Mouse (Mus musculus) stomach, postnatal 0 days (tissue): ENCODE data around the gene Klhl24. TPM values are rescaled to one million over a fixed set of nuclear protein-coding genes. Genes with fewer than 3 reads are reported as not detected.
"Not testable (repeated sequence)": the region's sequence is repeated elsewhere in the genome, so short reads cannot be mapped to it uniquely, and the experiment has no call there.

Experiments
- ATAC-seq: fragments of 200-750 bp; cut with Nextera tagmentation; 2 replicates; pipeline ENCODE4 v1.8.0; 2017; ENCODE audit not compliant: low FRiP score, low TSS enrichment
- DNase-seq: peaks from one replicate; pipeline ENCODE4 v3.0.0-alpha.2; 2016; ENCODE audit warnings: low spot score
- H3K27ac ChIP-seq: fragments of 300-500 bp; sonication (generic); replicated peaks from 2 replicates; pipeline ENCODE4 v1.5.1; 2014; ENCODE audit warnings: mild to moderate bottlenecking, control low read depth
- H3K27me3 ChIP-seq: fragments of 300-500 bp; sonication (generic); 2 replicates; pipeline ENCODE4 v1.6.1; 2014; ENCODE audit warnings: low read length; ENCODE audit not compliant: control insufficient read depth, insufficient read depth
- H3K36me3 ChIP-seq: fragments of 300-500 bp; sonication (generic); 2 replicates; pipeline ENCODE4 v1.6.1; 2014; ENCODE audit warnings: low read length, mixed read lengths; ENCODE audit not compliant: control insufficient read depth, insufficient read depth
- H3K4me1 ChIP-seq: fragments of 300-500 bp; sonication (generic); replicated peaks from 2 replicates; pipeline ENCODE4 v1.6.1; 2014; ENCODE audit warnings: antibody characterized with exemption; ENCODE audit not compliant: control insufficient read depth, insufficient read depth
- H3K4me2 ChIP-seq: fragments of 300-500 bp; sonication (generic); replicated peaks from 2 replicates; pipeline ENCODE4 v1.6.1; 2014; ENCODE audit warnings: low read depth, mild to moderate bottlenecking, control low read depth, moderate library complexity
- H3K4me3 ChIP-seq: fragments of 300-500 bp; sonication (generic); 2 replicates; pipeline ENCODE4 v1.5.1; 2014; ENCODE audit warnings: low read depth, low read length, control low read depth
- H3K9ac ChIP-seq: fragments of 300-500 bp; sonication (generic); 2 replicates; pipeline ENCODE4 v1.6.1; 2014; ENCODE audit warnings: mild to moderate bottlenecking, low read length, control low read depth, mixed read lengths
- H3K9me3 ChIP-seq: fragments of 300-500 bp; sonication (generic); 2 replicates; pipeline ENCODE4 v1.6.1; 2016; ENCODE audit warnings: low read length; ENCODE audit not compliant: control insufficient read depth
- CTCF ChIP-seq: IDR thresholded peaks from 2 replicates; pipeline ENCODE4 v1.5.1; 2016; ENCODE audit warnings: antibody characterized with exemption, low read depth, mild to moderate bottlenecking, moderate library complexity
- EP300 ChIP-seq: optimal IDR thresholded peaks from 2 replicates; pipeline ENCODE3; 2016; ENCODE audit warnings: antibody characterized with exemption
- WGBS: fragments of 180-500 bp; shearing (Covaris S2); extraction: QIAGEN DNeasy Blood & Tissue Kit; methylation state at CpG from one replicate; pipeline ENCODE4 v1.1.7; 2014; 5-methylcytosine and 5-hydroxymethylcytosine counted together
- polyA plus RNA-seq: library from polyadenylated mRNA; unstranded; fragments of >200 nt; fragmentation: Nextera tagmentation; extraction: Ambion mirVana; gene quantifications from 2 replicates; pipeline ENCODE4 v1.2.1, GENCODE M21; 2015

The Klhl24 gene
- polyA plus RNA-seq, 1 experiment from 2014 or later = 11.8 TPM

DNA sequence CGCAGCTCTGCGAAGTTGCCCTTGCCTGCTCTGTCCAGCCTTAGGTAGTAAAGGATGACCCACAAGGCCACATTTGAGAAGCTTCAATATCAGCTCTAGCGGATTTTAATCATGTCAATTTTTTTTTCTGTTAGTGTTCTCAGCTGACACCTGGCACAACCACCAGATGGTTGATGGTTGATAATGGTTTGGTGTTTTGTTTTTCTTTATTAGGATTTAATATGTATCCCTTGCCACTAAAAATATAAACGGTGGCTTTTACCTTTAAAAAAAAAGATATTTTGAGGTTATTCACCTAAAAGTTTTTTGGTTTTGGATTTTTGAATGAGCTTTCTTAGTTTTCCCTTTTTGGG is 1.0 kb downstream of the Klhl24 start:
- WGBS = 4% methylated on average over 4 of the region's 4 CpGs
- Histone ChIP-seq H3K36me3 (peaks cover under 1% of the 10 kb centered on the region; the same call in 1 of the 2 replicates), H3K4me3 (peak overlapping the region; percentile 97), H3K4me1 (no peaks in the 10 kb centered on the region), H3K9me3 (0 out of 2 replicates have a peak, but pooled peaks cover 3% of the 10 kb centered on the region), H3K9ac (peak overlapping the region; percentile 98), H3K27ac (peak overlapping the region; percentile 100), H3K27me3 (no peaks in the 10 kb centered on the region), H3K4me2 (peak overlapping the region; percentile 72)
- DNase-seq (no peak), ATAC-seq (no peak)
- TF ChIP-seq EP300 = no peak
- TF ChIP-seq CTCF = no peak

DNA sequence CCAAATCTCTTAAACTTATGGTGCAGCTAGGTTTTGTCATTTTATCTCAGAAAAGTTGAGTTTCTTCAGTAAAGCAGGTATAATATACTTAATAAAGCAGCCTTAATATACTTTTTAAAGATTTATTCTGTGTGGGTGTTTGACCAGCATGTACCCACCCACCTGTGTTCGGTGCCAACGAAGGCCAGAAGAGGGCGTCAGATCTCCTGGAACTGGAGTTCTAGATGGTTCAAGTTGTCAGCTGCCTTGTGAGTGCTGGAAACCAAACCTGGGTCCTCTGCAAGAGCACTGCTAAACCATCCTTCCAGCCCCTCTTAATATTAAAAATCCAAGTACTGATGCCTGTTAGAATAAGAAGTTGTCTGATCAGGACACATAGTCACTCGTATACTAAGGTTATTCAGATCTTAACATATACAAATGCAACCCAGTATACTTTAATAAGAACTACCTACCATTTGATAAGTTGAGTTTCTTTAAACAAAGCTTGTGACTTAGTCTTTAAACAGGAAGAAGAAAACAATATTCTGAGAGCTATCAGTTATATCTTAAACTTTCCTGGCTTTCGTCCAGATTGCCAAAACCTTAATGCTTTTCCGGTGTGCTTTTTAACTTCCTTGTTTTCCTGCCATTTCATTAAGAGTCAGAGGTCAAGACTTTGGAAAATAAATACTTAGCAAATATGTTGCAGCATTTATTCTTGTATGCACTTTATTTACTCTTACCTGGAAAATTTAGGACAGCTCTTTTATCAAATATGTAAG is 1.7 kb downstream of the Klhl24 start:
- Histone ChIP-seq H3K36me3 (peaks cover 3% of the 10 kb centered on the region; the same call in 1 of the 2 replicates), H3K4me1 (no peaks in the 10 kb centered on the region), H3K9ac (no peak overlapping the region), H3K9me3 (0 out of 2 replicates have a peak, but pooled peaks cover 6% of the 10 kb centered on the region), H3K4me2 (no peak overlapping the region), H3K4me3 (no peak overlapping the region; the same call in 1 of the 2 replicates), H3K27me3 (no peaks in the 10 kb centered on the region), H3K27ac (no peak overlapping the region)
- ATAC-seq = no peak
- WGBS = 73% methylated on average over 6 of the region's 6 CpGs
- DNase-seq = peak; percentile 28
- TF ChIP-seq EP300 (no peak), CTCF (peak; percentile 36)

DNA sequence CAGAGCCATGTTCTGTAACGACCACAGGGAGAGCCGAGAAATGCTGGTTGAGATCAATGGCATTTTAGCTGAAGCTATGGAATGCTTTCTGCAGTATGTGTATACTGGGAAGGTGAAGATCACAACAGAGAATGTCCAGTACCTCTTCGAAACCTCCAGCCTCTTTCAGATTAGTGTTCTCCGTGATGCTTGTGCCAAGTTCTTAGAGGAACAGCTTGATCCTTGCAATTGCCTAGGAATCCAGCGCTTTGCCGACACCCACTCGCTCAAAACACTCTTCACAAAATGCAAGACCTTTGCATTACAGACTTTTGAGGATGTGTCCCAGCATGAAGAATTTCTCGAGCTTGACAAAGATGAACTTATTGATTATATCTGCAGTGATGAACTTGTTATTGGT is 9.7 kb downstream of the Klhl24 start:
- ATAC-seq (no peak), DNase-seq (no peak)
- WGBS = 89% methylated on average over 8 of the region's 8 CpGs
- Histone ChIP-seq H3K9ac (no peak overlapping the region), H3K4me3 (no peak overlapping the region), H3K36me3 (peaks cover 24% of the 10 kb centered on the region), H3K4me2 (no peak overlapping the region), H3K4me1 (no peaks in the 10 kb centered on the region), H3K27me3 (no peaks in the 10 kb centered on the region), H3K27ac (no peak overlapping the region), H3K9me3 (0 out of 2 replicates have a peak, but pooled peaks cover 9% of the 10 kb centered on the region)
- TF ChIP-seq CTCF (no peak), EP300 (no peak)

DNA sequence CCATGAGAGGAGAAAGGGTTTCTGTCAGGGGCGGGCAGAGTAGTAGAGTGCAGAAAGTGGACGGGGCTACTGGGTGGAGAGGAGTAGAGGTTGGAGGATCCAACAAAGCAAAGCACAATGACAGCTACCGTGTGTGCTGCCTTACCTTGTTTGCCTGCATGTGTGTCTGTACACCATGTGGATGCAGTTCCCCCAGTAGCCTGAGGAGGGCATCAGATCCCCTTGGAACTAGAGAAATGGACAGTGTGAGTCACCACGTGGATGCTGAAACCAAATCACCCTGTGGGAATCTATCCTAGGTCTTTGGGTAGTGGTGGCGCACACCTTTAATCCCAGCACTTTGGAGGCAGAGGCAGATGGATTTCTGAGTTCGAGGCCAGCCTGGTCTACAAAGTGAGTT is 11.6 kb downstream of the Klhl24 start:
- peaks cover 22% of the 10 kb centered on the region for H3K36me3 ChIP-seq
- no peak overlapping the region for H3K27ac ChIP-seq
- H3K4me3 ChIP-seq = no peak overlapping the region
- DNase-seq (no peak), ATAC-seq (no peak)
- 0 out of 2 replicates have a peak, but pooled peaks cover 3% of the 10 kb centered on the region for H3K9me3 ChIP-seq
- H3K9ac ChIP-seq = no peak overlapping the region
- H3K4me2 ChIP-seq = no peak overlapping the region
- WGBS = over 99% methylated on average over 6 of the region's 6 CpGs
- no peaks in the 10 kb centered on the region for H3K27me3 ChIP-seq
- no peaks in the 10 kb centered on the region for H3K4me1 ChIP-seq
- peak; percentile 35 for TF ChIP-seq CTCF
- TF ChIP-seq EP300 = no peak

DNA sequence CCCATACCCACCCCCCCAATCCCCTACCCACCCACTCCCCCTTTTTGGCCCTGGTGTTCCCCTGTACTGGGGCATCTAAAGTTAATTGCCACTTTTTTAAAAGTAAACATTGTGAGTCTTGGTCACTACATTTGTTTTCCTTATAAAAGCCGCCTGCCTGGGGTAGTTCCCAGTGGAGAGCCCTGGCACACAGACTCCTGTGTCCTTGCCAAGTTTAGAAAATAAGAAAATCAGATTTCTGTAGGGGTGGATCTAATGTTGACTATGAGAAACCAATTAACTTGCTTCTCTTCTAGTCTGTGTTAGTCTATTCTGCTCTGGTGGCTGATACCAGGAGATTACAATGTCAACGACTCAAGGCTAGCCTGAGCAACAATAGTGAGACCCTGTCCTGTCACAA is 15.3 kb downstream of the Klhl24 start:
- Histone ChIP-seq H3K4me3 (no peak overlapping the region), H3K4me2 (no peak overlapping the region), H3K4me1 (0 out of 2 replicates have a peak, but pooled peaks cover 3% of the 10 kb centered on the region), H3K36me3 (peaks cover 13% of the 10 kb centered on the region; the same call in 1 of the 2 replicates), H3K9ac (no peak overlapping the region), H3K27ac (no peak overlapping the region), H3K27me3 (no peaks in the 10 kb centered on the region), H3K9me3 (no peaks in the 10 kb centered on the region)
- DNase-seq (no peak), ATAC-seq (no peak)
- TF ChIP-seq EP300 = no peak
- TF ChIP-seq CTCF = no peak
- WGBS = 40% methylated on average over 2 of the region's 2 CpGs

DNA sequence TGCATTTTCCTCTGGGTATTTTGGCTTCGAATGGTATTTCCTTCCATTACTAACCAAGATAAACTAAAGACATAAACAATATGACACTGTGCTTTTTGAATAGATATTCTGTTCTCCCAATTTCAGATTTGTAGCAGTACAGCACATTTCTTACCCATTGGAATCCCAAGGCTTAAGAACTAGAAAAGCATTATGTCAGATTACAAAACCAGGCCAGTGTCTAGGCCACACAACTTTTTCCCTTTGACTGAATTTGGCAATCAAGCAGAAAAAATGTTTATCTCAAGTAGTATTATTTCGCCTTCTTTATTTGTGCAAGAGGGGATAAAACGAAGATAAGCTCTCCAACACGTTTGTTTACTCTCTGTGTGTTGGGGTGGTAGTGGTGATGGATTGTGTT is 18.7 kb downstream of the Klhl24 start:
- H3K9ac ChIP-seq = no peak overlapping the region
- no peak overlapping the region for H3K4me2 ChIP-seq
- no peak for TF ChIP-seq CTCF
- TF ChIP-seq EP300 = no peak
- no peak overlapping the region for H3K4me3 ChIP-seq
- no peaks in the 10 kb centered on the region for H3K9me3 ChIP-seq
- no peak for DNase-seq
- H3K4me1 ChIP-seq = 0 out of 2 replicates have a peak, but pooled peaks cover 3% of the 10 kb centered on the region
- WGBS = 33% methylated on average over 4 of the region's 4 CpGs
- H3K27me3 ChIP-seq = no peaks in the 10 kb centered on the region
- peaks cover 9% of the 10 kb centered on the region; the same call in 1 of the 2 replicates for H3K36me3 ChIP-seq
- H3K27ac ChIP-seq = no peak overlapping the region
- ATAC-seq = no peak

DNA sequence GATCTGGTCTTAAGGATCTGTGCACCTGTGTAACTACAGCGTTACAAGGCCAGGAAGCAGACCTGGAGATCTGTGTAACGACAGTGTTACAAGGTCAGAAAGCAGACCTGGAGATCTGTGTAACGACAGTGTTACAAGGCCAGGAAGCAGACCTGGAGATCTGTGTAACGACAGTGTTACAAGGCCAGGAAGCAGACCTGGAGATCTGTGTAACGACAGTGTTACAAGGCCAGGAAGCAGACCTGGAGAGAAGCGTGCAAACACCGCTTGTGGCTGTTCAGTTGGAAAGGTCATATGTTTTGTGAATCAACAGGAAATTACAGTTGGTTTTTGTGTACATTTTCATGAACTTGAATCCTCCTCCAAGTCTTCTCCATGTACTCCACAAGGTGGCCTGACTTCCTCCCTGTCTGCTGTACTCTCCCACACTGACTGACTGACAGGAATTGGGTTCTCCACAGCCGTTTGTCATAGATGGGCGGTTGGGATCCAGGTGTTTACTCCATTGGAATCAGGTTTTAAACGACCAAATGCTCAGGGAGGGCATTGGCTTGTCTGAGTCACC is 29.1 kb downstream of the Klhl24 start:
- H3K9ac ChIP-seq, DNase-seq, H3K4me1 ChIP-seq, H3K27me3 ChIP-seq, H3K27ac ChIP-seq, H3K9me3 ChIP-seq, H3K4me3 ChIP-seq, ATAC-seq, H3K4me2 ChIP-seq: not testable (repeated sequence)
- H3K36me3 ChIP-seq = peaks cover 15% of the 10 kb centered on the region
- 75% methylated on average over 10 of the region's 10 CpGs for WGBS
